Mouse (Mus musculus) ovary, postnatal 36 days (tissue): ENCODE data around the gene Rpf2.

Experiments
- DNase-seq: peaks from one replicate; pipeline ENCODE4 v3.0.0; 2022; ENCODE audit warnings: low spot score, mixed read lengths

Gene Rpf2

GRCm38 (mm10) chr10:40247166-40247716, 405 bp upstream of the Rpf2 start:
- DNase-seq, result no peak

GRCm38 (mm10) chr10:40237826-40238225, 9.0 kb downstream of the Rpf2 start:
- DNase-seq, result no peak

GRCm38 (mm10) chr10:40233241-40233640, 13.6 kb downstream of the Rpf2 start:
- no peak for DNase-seq

GRCm38 (mm10) chr10:40232442-40232841, 14.4 kb downstream of the Rpf2 start:
- no peak for DNase-seq

- DNase-seq, result no peak
Observed at GRCm38 (mm10) chr10:40229725-40230124, 17.1 kb downstream of the Rpf2 start.

GRCm38 (mm10) chr10:40227660-40228303, 19.1 kb downstream of the Rpf2 start:
- DNase-seq, result no peak

- no peak for DNase-seq
Observed at GRCm38 (mm10) chr10:40218874-40219273, 28.0 kb downstream of the Rpf2 start.

- DNase-seq, result peak; percentile 84
Observed at GRCm38 (mm10) chr10:40212443-40213169, 34.2 kb downstream of the Rpf2 start.

GRCm38 (mm10) chr10:40195001-40195400, 51.8 kb downstream of the Rpf2 start:
- DNase-seq, result no peak

GRCm38 (mm10) chr10:40192010-40192935, 54.6 kb downstream of the Rpf2 start:
- no peak for DNase-seq

GRCm38 (mm10) chr10:40191338-40191979, 55.4 kb downstream of the Rpf2 start:
- no peak for DNase-seq

GRCm38 (mm10) chr10:40190871-40191270, 56.0 kb downstream of the Rpf2 start:
- DNase-seq, result no peak

- no peak for DNase-seq
Observed at GRCm38 (mm10) chr10:40189689-40190088, 57.1 kb downstream of the Rpf2 start.

- DNase-seq, result no peak
Observed at GRCm38 (mm10) chr10:40188831-40189230, 58.0 kb downstream of the Rpf2 start.

GRCm38 (mm10) chr10:40185956-40186355, 60.9 kb downstream of the Rpf2 start:
- no peak for DNase-seq

GRCm38 (mm10) chr10:40180011-40180410, 66.8 kb downstream of the Rpf2 start:
- no peak for DNase-seq

GRCm38 (mm10) chr10:40179142-40179541, 67.7 kb downstream of the Rpf2 start:
- no peak for DNase-seq

- peak; percentile 49 for DNase-seq
Observed at GRCm38 (mm10) chr10:40177323-40177962, 69.4 kb downstream of the Rpf2 start.
